Mouse (Mus musculus) intestine, postnatal 0 days (tissue): Measurements from ENCODE around the gene Otop3. TPM values are rescaled to one million over a fixed set of nuclear protein-coding genes. Genes with fewer than 3 reads are reported as not detected.

Experiments used
- ATAC-seq: fragments of 200-750 bp; cut with Nextera tagmentation; 2 replicates; pipeline ENCODE4 v1.8.0; 2017; ENCODE audit warnings: mild to moderate bottlenecking, moderate TSS enrichment, moderate library complexity
- H3K27ac ChIP-seq: fragments of 300-500 bp; sonication (generic); 2 replicates; pipeline ENCODE4 v1.5.1; 2014; ENCODE audit warnings: mild to moderate bottlenecking, low read depth, low read length, moderate library complexity
- H3K27me3 ChIP-seq: fragments of 300-500 bp; sonication (generic); replicated peaks from 2 replicates; pipeline ENCODE4 v1.6.1; 2014; ENCODE audit warnings: low read length, mixed read lengths; ENCODE audit not compliant: control insufficient read depth, insufficient read depth
- H3K36me3 ChIP-seq: fragments of 300-500 bp; sonication (generic); 2 replicates; pipeline ENCODE4 v1.6.1; 2014; ENCODE audit warnings: mild to moderate bottlenecking, moderate library complexity; ENCODE audit not compliant: control insufficient read depth, insufficient read depth
- H3K4me1 ChIP-seq: fragments of 300-500 bp; sonication (generic); replicated peaks from 2 replicates; pipeline ENCODE4 v1.6.1; 2014; ENCODE audit warnings: antibody characterized with exemption, low read length, mixed read lengths; ENCODE audit not compliant: control insufficient read depth, insufficient read depth
- H3K4me2 ChIP-seq: fragments of 300-500 bp; sonication (generic); replicated peaks from 2 replicates; pipeline ENCODE4 v1.6.1; 2014; ENCODE audit warnings: low read depth, mild to moderate bottlenecking, moderate library complexity
- H3K4me3 ChIP-seq: fragments of 300-500 bp; sonication (generic); 2 replicates; pipeline ENCODE4 v1.5.1; 2014; ENCODE audit warnings: low read depth, low read length
- H3K9ac ChIP-seq: fragments of 300-500 bp; sonication (generic); 2 replicates; pipeline ENCODE4 v1.6.1; 2014; ENCODE audit warnings: mild to moderate bottlenecking, low read depth, low read length
- H3K9me3 ChIP-seq: fragments of 300-500 bp; sonication (generic); 2 replicates; pipeline ENCODE4 v1.6.1; 2016; ENCODE audit warnings: mixed run types; ENCODE audit not compliant: control insufficient read depth
- CTCF ChIP-seq: sonication (generic); IDR thresholded peaks from 2 replicates; pipeline ENCODE4 v1.5.1; 2016; ENCODE audit warnings: low read depth, mild to moderate bottlenecking, control low read depth, antibody characterized with exemption, moderate library complexity
- WGBS: fragments of 180-500 bp; shearing (Covaris S2); extraction: QIAGEN DNeasy Blood & Tissue Kit; methylation state at CpG from one replicate; pipeline ENCODE4 v1.1.7; 2014; 5-methylcytosine and 5-hydroxymethylcytosine counted together
- polyA plus RNA-seq: library from polyadenylated mRNA; unstranded; fragments of >200 nt; fragmentation: Nextera tagmentation; extraction: Ambion mirVana; gene quantifications from 2 replicates; pipeline ENCODE4 v1.2.1, GENCODE M21; 2015

Otop3 gene
- polyA plus RNA-seq, 1 experiment from 2014 or later = 2.3 TPM

DNA sequence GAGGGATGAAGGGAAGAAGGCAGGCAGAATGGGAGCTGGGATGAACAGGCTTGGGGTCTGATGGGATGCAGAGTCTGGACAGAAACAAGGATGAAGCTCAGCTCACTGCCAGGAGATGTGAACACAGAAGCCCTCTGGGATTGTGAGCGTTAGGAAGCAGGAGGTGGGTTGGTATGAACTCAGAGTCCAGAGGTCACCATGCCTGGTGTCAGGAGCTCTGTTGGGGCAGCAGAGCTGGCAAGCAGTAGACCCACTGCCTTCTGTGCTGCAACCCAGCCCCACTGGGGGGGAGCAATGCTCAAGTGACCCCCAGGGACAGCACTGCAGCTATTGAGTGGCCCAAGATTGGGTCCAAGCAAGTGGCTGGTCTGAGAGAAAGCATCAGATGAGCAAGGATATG lies 3.3 kb downstream of the Otop3 start:
- Histone ChIP-seq H3K36me3 (no peaks in the 10 kb centered on the region), H3K4me3 (no peak overlapping the region), H3K4me1 (peaks cover 13% of the 10 kb centered on the region; the same call in 1 of the 2 replicates), H3K9me3 (no peaks in the 10 kb centered on the region), H3K4me2 (peak overlapping the region; percentile 21; the same call in 1 of the 2 replicates), H3K27ac (peak overlapping the region; percentile 57), H3K27me3 (peaks cover 37% of the 10 kb centered on the region), H3K9ac (no peak overlapping the region)
- peak; percentile 44; the same call in 1 of the 2 replicates for ATAC-seq
- TF ChIP-seq CTCF = no peak
- WGBS = 20% methylated on average over 1 of the region's 1 CpGs

- Histone ChIP-seq H3K4me1 (0 out of 2 replicates have a peak, but pooled peaks cover 9% of the 10 kb centered on the region), H3K27me3 (peaks cover 6% of the 10 kb centered on the region), H3K4me2 (no peak overlapping the region), H3K27ac (no peak overlapping the region), H3K36me3 (no peaks in the 10 kb centered on the region), H3K9ac (no peak overlapping the region), H3K9me3 (no peaks in the 10 kb centered on the region), H3K4me3 (no peak overlapping the region)
- TF ChIP-seq CTCF = no peak
- no peak for ATAC-seq
- 64% methylated on average over 2 of the region's 2 CpGs for WGBS
Observed at GRCm38 (mm10) chr11:115341246-115341645, 6.7 kb downstream of the Otop3 start.

- no peak overlapping the region for H3K27ac ChIP-seq
- 42% methylated on average over 6 of the region's 6 CpGs for WGBS
Observed at GRCm38 (mm10) chr11:115341866-115342265, 7.3 kb downstream of the Otop3 start.

DNA sequence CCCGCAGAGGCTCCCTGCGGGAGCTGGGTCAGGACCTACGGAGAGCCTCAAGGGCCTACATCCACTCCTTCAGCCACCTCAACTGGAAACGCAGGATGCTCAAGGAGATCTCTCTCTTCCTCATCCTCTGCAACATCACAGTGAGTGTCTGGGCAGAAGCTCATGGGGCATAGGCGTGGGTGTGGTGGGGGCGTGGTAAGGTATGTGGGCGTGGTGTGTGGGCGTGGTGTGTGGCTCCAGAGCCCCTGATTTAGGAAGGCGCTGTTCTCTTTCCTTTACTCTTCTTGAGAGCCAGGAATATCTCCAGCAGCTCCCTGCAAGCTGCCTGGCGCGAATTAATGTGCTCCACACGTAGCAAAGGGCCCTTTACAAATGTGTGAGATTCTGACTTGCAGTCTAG lies 10.4 kb downstream of the Otop3 start:
- WGBS = 18% methylated on average over 12 of the region's 12 CpGs
- TF ChIP-seq CTCF = no peak
- no peak for ATAC-seq

More at GRCm38 (mm10) chr11:115341866-115342265, 7.3 kb downstream of the Otop3 start:
- Histone ChIP-seq H3K4me3 (no peak overlapping the region), H3K9ac (no peak overlapping the region), H3K4me1 (0 out of 2 replicates have a peak, but pooled peaks cover 9% of the 10 kb centered on the region), H3K4me2 (no peak overlapping the region), H3K9me3 (no peaks in the 10 kb centered on the region), H3K27me3 (0 out of 2 replicates have a peak, but pooled peaks cover 3% of the 10 kb centered on the region), H3K36me3 (no peaks in the 10 kb centered on the region)
- TF ChIP-seq CTCF = no peak
- ATAC-seq = peak; percentile 41; the same call in 1 of the 2 replicates

GRCm38 (mm10) chr11:115345515-115345914 lies 11.0 kb downstream of the Otop3 start:
- Histone ChIP-seq H3K27ac (no peak overlapping the region), H3K27me3 (0 out of 2 replicates have a peak, but pooled peaks cover 3% of the 10 kb centered on the region), H3K4me3 (no peak overlapping the region), H3K4me1 (peaks cover 3% of the 10 kb centered on the region; the same call in 1 of the 2 replicates), H3K9ac (no peak overlapping the region), H3K36me3 (no peaks in the 10 kb centered on the region), H3K4me2 (no peak overlapping the region), H3K9me3 (no peaks in the 10 kb centered on the region)
- TF ChIP-seq CTCF = no peak
- no peak for ATAC-seq
- 21% methylated on average over 7 of the region's 7 CpGs for WGBS

More for the DNA sequence above, 10.4 kb downstream of the Otop3 start:
- H3K36me3 ChIP-seq = no peaks in the 10 kb centered on the region
- no peaks in the 10 kb centered on the region for H3K9me3 ChIP-seq
- 0 out of 2 replicates have a peak, but pooled peaks cover 3% of the 10 kb centered on the region for H3K27me3 ChIP-seq
- no peak overlapping the region for H3K27ac ChIP-seq
- no peak overlapping the region for H3K9ac ChIP-seq
- H3K4me2 ChIP-seq = no peak overlapping the region
- no peak overlapping the region for H3K4me3 ChIP-seq
- peaks cover 3% of the 10 kb centered on the region; the same call in 1 of the 2 replicates for H3K4me1 ChIP-seq

DNA sequence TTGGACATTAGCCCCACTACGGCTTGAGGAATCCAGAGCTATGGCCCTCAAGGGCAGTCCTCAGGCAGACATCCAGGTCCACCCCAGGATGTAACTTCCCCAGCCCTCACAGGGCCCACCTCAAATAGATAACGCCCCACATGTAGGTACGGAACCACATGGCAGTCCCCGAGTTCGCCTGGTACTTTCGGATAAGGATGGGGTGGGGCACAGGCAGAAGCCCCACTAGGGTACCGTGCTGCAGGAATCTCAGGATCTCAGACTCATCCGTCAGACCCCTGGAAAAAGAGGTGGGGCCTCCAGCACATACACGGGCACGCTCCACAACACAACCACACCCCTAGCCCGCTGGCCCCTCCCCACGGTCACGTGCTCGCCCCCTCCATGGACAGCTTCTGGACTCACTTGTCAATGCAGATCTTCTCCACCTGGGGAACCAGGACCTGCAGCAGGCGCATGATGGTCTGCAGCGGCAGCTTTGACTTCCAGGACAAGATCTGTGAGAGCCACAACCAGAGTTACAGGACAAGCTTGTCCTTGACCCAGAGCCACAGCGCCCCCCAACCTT lies 14.2 kb downstream of the Otop3 start:
- peak overlapping the region; percentile 82 for H3K27ac ChIP-seq
- TF ChIP-seq CTCF = peak; percentile 6; the same call in 1 of the 2 replicates
- H3K9ac ChIP-seq = no peak overlapping the region
- 39% methylated on average over 17 of the region's 17 CpGs for WGBS
- H3K36me3 ChIP-seq = no peaks in the 10 kb centered on the region; the same call in 1 of the 2 replicates
- no peaks in the 10 kb centered on the region for H3K9me3 ChIP-seq
- H3K4me3 ChIP-seq = peak overlapping the region; percentile 4; the same call in 1 of the 2 replicates
- peaks cover 3% of the 10 kb centered on the region; the same call in 1 of the 2 replicates for H3K4me1 ChIP-seq
- 0 out of 2 replicates have a peak, but pooled peaks cover 3% of the 10 kb centered on the region for H3K27me3 ChIP-seq
- ATAC-seq = no peak
- peak overlapping the region; percentile 46 for H3K4me2 ChIP-seq
